Mouse (Mus musculus) bone marrow, adult 2 months (tissue): Measurements from ENCODE around the gene Nhej1.

Source experiments
- CTCF ChIP-seq: fragments of 200-500 bp; IDR thresholded peaks from 2 replicates; pipeline ENCODE4 v1.5.1; 2011; ENCODE audit warnings: low read length, control low read depth; ENCODE audit not compliant: control insufficient read depth, insufficient read depth
- POLR2A ChIP-seq: fragments of 200-500 bp; IDR thresholded peaks from 2 replicates; pipeline ENCODE4 v1.6.1; 2011; ENCODE audit warnings: low read depth, mild to moderate bottlenecking, control low read depth, low read length, borderline replicate concordance; ENCODE audit not compliant: control insufficient read depth

DNA sequence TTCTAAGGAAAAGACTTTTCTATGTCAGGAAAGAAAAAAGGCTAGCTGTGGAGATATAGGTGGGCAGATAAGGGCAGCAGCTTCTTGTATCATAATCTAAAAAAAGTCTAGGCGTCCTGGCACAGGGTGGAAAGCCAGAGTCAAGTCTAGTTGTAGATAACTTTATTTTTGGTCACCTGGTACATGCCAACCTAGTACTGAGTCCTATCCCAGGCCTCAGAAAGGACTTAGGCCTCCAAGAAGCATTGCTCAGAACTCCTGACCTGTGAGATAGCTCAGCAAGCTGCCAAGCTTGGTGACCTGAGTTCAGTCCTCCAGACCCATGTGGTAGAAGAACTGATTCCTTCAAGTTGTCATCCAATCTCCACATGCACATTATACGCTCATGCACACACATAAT, 76.4 kb downstream of the Nhej1 start:
- TF ChIP-seq CTCF (no peak), POLR2A (no peak)
